Mouse (Mus musculus): ENCODE data around the gene Cdk2ap2. TPM values are rescaled to one million over a fixed set of nuclear protein-coding genes. Genes with fewer than 3 reads are reported as not detected.

The Cdk2ap2 gene
- total RNA-seq, 2 experiments from 2014 or later = 17.8 to 23.4 TPM

DNA sequence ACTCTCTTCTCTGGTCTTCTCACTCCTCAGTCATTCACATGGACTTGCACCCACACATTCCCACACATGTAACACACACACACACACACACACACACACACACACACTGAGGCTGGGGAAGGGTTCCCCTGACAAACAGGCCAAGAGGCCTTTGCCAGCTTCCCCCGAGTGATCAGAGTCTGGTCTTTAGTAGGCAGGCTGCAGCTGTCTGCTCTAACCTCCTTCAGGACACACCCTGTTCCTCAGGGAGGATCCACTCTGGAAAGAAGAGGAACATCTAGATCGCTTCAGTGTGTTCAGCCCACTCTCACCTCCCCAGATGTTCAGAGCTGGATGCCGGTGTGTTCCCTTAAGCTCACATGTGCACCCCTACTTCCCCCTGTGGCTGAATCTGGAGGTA, 2.6 kb upstream of the Cdk2ap2 start:
- DNase-seq = no peak

- no peak for DNase-seq
Observed at GRCm38 (mm10) chr19:4094774-4095303, 2.1 kb upstream of the Cdk2ap2 start.

DNA sequence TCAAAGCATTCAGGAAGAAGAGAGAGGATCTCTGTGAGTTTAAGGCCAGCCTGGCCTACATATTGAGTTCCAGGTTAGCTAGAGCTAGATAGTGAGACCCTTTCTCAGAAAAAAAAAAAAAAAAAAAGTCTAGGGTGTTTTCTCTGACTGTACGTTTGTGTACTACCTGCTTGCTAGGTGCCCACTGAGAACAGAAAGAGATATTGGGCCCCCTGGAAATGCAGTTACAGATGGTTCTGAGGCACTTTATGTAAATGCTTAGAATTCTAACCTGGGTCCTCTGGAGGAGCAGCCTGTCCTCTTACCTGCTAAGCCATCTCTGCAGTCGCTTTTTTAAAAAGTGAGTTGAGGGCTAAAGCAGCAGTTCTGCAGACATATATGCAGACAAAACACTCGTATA, 1.2 kb upstream of the Cdk2ap2 start:
- no peak for DNase-seq

DNA sequence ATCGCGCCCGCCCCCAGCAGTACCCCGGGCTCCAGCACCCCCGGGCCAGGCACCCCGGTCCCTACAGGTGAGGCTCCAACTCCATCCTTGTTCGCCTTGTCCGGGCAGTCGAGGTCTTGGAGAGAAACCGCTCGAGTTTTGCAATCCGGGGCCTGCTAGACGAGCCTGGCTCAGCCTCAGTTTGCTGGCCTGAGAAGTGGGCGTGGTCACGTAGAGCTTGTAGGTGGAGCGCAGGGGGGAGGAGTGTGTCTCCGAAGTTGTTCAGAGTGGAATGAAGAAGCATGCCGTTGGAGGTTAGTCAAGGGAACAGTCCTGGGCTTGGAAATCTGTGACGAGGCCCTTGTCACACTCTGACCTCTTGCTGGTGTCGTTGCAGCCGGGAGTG, 451 bp downstream of the Cdk2ap2 start:
- no peak for DNase-seq

DNA sequence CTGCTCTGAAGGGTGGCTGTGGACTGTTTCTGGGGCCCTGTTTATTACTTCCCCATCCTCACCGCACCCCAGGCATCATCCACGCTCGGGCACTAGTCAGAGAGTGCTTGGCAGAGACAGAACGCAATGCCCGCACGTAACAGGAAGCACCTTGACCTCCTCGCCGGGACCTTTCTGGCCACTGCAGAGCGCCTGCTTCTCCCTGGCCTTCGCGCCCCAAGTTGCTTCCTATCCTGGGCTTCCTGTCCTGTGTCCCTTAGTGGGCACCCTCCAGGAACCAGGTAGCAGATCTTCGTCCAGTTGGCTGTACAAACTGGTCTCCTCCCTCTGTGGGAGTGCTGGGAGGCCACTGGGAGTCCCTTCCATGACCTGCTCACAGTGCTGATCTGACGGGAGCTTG, 1.4 kb downstream of the Cdk2ap2 start:
- DNase-seq = no peak

DNA sequence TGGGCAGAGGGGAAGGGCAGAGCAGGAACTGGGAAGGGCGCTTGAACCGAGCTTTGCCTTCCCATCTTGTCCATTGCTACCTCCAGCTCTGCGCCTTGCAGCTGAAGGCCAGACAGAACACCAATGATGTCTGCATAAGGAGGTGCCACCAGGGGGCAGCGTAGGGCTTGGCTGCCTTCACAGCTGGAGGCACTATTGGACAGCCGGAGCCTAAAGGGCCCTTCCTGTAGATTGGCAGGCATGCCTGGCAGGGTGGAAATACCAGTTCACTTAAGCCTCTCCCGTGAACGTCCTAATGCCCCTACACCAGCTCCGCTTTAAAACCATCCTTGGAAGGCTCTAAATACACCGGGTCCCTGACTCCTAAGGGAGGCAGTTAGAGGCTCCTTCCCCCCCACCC, 2.1 kb downstream of the Cdk2ap2 start:
- peak; percentile 89 for DNase-seq

GRCm38 (mm10) chr19:4099837-4100717, 3.1 kb downstream of the Cdk2ap2 start, which contains the start of gene Pitpnm1:
TSS of gene Pitpnm1 (plus strand) at chr19:4099998.
- peak; percentile 80 for DNase-seq

GRCm38 (mm10) chr19:4100718-4101261, 3.8 kb downstream of the Cdk2ap2 start:
- DNase-seq = no peak

DNA sequence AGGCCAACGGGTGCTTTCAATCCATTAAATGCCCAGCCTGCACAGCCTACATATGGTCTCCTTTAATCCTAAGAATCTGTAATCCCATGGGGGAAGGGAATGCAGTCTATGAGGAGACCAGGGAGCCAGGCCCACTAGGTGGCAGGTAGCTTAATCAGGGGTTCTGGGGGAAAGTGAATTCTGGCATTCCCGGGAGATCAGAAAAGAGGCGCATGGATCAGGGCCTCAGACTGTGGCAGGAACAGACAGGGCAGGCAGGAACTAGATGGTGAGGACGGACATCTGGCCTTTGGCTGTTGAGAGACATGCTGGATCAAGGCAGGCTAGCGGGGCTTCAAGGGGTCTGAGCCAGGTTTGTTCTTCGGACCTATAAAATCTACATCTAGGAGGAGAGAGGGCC, 4.5 kb downstream of the Cdk2ap2 start:
- no peak for DNase-seq

GRCm38 (mm10) chr19:4102049-4102448, 5.1 kb downstream of the Cdk2ap2 start:
- DNase-seq = no peak

DNA sequence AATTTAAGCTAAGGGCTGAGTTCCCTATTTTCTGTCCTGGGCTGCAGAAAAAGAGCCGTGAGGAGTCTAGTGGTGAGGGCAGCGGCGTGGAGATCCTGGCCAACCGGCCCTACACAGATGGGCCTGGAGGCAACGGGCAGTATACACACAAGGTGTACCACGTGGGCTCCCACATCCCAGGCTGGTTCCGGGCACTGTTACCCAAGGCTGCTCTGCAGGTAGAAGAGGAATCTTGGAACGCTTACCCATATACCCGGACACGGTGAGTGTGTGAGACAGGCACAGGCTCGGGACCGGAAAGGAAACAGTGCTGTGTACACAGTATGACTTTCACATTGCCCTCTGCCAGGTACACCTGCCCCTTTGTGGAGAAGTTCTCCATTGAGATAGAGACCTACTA, 5.6 kb downstream of the Cdk2ap2 start:
- no peak for DNase-seq

DNA sequence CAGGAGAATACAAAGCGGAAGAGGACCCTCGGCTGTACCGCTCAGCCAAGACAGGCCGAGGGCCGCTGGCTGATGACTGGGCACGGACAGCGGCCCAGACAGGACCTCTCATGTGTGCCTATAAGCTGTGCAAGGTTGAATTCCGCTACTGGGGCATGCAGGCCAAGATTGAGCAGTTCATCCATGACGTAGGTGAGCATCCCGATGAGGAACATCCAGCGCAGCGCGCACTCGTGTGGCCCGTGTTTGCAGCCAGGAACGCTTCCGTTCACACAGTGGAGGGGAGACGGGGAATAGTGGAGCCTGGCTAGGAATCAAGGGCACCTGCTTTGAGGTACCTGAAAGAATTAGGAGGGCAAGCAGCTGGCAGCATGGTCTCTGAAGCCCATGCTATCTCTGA, 6.3 kb downstream of the Cdk2ap2 start:
- no peak for DNase-seq

DNA sequence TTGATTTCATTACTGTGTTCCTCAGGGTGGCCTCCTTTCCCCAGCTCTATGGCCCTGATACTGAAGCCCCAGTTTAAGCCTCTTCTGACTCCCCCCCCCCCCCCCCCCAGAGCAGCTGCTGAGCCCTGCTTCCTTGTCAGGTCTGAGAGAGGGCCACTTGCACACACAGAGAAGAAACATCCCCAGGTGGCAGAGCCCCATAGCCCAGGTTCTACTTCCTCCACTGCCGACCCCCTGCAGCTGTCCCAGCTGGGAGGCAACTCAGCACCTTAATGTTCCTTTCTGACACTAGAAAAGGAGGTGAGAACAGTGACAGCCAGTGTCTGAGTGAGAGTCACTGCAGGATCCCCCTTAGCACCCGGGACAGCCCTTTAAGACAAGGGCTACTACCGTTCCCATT, 6.8 kb downstream of the Cdk2ap2 start:
- no peak for DNase-seq

DNA sequence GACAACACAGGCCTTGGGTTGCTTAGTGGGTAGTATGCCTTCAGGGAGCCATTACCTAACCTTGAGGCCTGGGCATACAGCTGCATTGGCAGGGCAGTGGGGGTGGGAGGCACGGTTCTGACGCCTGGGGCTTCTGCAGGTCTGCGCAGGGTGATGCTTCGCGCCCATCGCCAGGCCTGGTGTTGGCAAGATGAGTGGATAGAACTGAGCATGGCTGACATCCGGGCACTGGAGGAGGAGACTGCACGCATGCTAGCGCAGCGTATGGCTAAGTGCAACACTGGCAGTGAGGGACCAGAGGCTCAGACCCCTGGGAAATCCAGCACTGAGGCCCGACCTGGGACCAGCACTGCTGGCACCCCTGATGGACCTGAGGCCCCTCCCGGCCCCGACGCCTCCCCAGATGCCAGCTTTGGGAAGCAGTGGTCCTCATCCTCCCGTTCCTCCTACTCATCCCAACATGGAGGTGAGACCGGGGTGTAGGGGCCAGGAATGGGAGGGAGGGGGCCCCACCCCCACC, 7.8 kb downstream of the Cdk2ap2 start:
- DNase-seq = no peak

DNA sequence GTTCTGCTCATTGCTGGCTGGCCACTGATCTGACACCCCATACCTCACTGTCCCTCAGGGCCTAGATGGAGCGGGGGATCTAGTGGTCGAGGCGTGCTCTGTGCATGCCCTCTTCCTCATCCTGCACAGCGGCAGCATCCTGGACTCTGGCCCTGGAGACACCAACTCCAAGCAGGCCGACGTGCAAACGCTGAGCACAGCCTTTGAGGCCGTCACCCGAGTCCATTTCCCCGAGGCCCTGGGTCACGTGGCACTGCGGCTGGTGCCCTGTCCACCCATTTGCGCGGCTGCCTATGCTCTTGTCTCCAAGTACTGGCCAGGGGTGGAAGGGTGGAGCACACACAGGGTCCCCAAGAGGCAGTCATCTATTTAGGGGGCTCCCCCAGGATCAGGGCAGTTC, 9.7 kb downstream of the Cdk2ap2 start:
- no peak for DNase-seq

DNA sequence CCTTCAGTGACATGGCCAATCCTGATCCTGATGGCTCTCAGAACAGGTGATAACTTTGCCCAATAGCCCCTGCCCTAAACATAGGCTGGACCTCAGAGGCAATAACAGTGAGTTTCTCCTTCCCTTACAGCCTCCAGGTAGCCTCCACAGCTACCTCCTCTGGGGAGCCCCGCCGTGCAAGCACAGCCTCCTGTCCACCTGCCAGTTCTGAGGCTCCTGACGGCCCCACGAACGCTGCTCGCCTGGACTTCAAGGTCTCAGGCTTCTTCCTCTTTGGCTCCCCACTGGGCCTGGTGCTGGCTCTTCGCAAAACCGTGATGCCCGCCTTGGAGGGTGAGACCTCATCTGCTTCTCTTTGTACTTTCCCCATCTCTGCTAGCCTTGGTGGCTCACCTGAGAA, 11.6 kb downstream of the Cdk2ap2 start:
- no peak for DNase-seq

- DNase-seq = no peak
Observed at GRCm38 (mm10) chr19:4112063-4112960, 15.3 kb downstream of the Cdk2ap2 start.

GRCm38 (mm10) chr19:4113186-4113805, 16.3 kb downstream of the Cdk2ap2 start:
- DNase-seq = peak; percentile 75

- no peak for DNase-seq
Observed at GRCm38 (mm10) chr19:4113806-4114230, 16.8 kb downstream of the Cdk2ap2 start.

DNA sequence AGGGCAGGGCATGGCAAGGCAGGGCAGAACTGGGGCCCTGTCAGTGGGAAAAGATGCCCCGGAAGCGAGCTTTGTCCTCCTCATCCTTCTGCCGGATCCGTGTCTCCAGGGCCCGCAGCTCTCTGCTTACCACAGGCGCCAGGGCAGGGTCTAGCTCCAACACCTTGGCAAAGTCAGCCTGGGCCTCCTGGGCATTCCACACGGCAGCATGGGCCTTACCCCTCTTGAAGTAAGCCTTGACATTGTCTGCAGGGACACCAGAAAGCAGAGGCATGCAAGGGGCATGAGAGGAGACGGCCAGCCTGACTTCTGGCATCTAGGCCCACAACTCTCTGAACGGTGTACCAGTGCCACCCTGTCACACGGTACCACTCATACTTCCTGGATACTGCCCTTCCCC, 17.6 kb downstream of the Cdk2ap2 start:
- DNase-seq = no peak

- DNase-seq = no peak
Observed at GRCm38 (mm10) chr19:4115144-4115543, 18.2 kb downstream of the Cdk2ap2 start.

- no peak for DNase-seq
Observed at GRCm38 (mm10) chr19:4115816-4116215, 18.8 kb downstream of the Cdk2ap2 start.

Data from gastrocnemius, postnatal 25 days (tissue).